Mouse (Mus musculus) ES-Bruce4 (cell line): Measurements from ENCODE around the gene Bet1. TPM values are rescaled to one million over a fixed set of nuclear protein-coding genes. Genes with fewer than 3 reads are reported as not detected.

ENCODE experiments used
- H3K27ac ChIP-seq: 2 replicates; pipeline ENCODE4 v1.5.1; 2012; ENCODE audit warnings: low read length, inconsistent platforms; ENCODE audit not compliant: insufficient read depth
- H3K27me3 ChIP-seq: 2 replicates; pipeline ENCODE4 v1.6.1; 2012; ENCODE audit warnings: mild to moderate bottlenecking, low read length, inconsistent platforms; ENCODE audit not compliant: control insufficient read depth, poor library complexity, insufficient read depth, severe bottlenecking
- H3K36me3 ChIP-seq: 2 replicates; pipeline ENCODE4 v1.6.1; 2012; ENCODE audit warnings: inconsistent platforms, mild to moderate bottlenecking, low read length, moderate library complexity; ENCODE audit not compliant: control insufficient read depth, poor library complexity, insufficient read depth, severe bottlenecking
- H3K4me1 ChIP-seq: one replicate; pipeline ENCODE4 v1.8.1; 2011; ENCODE audit warnings: low read length; ENCODE audit not compliant: control insufficient read depth, insufficient read depth
- H3K4me3 ChIP-seq: 2 replicates; pipeline ENCODE4 v1.5.1; 2011; ENCODE audit warnings: low read depth, mild to moderate bottlenecking, low read length
- H3K9ac ChIP-seq: 2 replicates; pipeline ENCODE4 v1.6.1; 2012; ENCODE audit warnings: low read depth, mild to moderate bottlenecking, inconsistent platforms; ENCODE audit not compliant: poor library complexity, severe bottlenecking
- H3K9me3 ChIP-seq: replicated peaks from 2 replicates; pipeline ENCODE4 v1.6.1; 2012; ENCODE audit warnings: mild to moderate bottlenecking, low read length, inconsistent platforms; ENCODE audit not compliant: control insufficient read depth, poor library complexity, insufficient read depth, severe bottlenecking
- CTCF ChIP-seq: IDR thresholded peaks from one replicate; pipeline ENCODE4 v1.8.1; 2011; ENCODE audit warnings: low read depth, low read length
- EP300 ChIP-seq: IDR thresholded peaks from 2 replicates; pipeline ENCODE4 v1.6.1; 2011; ENCODE audit warnings: low read depth, low read length; ENCODE audit not compliant: insufficient read depth
- POLR2A ChIP-seq: IDR thresholded peaks from one replicate; pipeline ENCODE4 v1.8.1; 2011; ENCODE audit warnings: low read length; ENCODE audit not compliant: insufficient read depth
- polyA plus RNA-seq: library from polyadenylated mRNA; stranded (reverse); fragments of >200 nt; gene quantifications from 2 replicates; pipeline ENCODE4 v1.2.4, GENCODE M21; 2011; ENCODE audit warnings: low read depth; ENCODE audit not compliant: missing spikeins, insufficient read depth, insufficient read length

The Bet1 gene
- polyA plus RNA-seq = 64.4 and 65.7 TPM in 2 replicates

- Histone ChIP-seq H3K4me1 (no peaks in the 10 kb centered on the region), H3K27ac (no peak within 1 kb of the TSS), H3K4me3 (peak within 1 kb of the TSS; percentile 99), H3K9me3 (peaks cover 7% of the 10 kb centered on the region; the same call in 1 of the 2 replicates), H3K27me3 (no peaks in the 10 kb centered on the region), H3K9ac (peak within 1 kb of the TSS; percentile 71), H3K36me3 (no peaks in the 10 kb centered on the region)
- TF ChIP-seq CTCF (no peak), EP300 (no peak), POLR2A (peak; percentile 29)
Observed at GRCm38 (mm10) chr6:4086663-4087454, at the start of gene Bet1. TSS of gene Bet1 (minus strand) at chr6:4086972.

GRCm38 (mm10) chr6:4132239-4132638, 45.5 kb upstream of the Bet1 start:
- Histone ChIP-seq H3K9me3 (no peaks in the 10 kb centered on the region), H3K27me3 (no peaks in the 10 kb centered on the region), H3K4me1 (no peaks in the 10 kb centered on the region), H3K4me3 (no peak overlapping the region), H3K9ac (no peak overlapping the region), H3K27ac (no peak overlapping the region), H3K36me3 (no peaks in the 10 kb centered on the region)
- TF ChIP-seq POLR2A (no peak), CTCF (no peak), EP300 (no peak)

GRCm38 (mm10) chr6:4131149-4131548, 44.4 kb upstream of the Bet1 start:
- H3K36me3 ChIP-seq = no peaks in the 10 kb centered on the region
- no peaks in the 10 kb centered on the region for H3K9me3 ChIP-seq
- TF ChIP-seq CTCF (no peak), EP300 (no peak), POLR2A (no peak)
- H3K4me3 ChIP-seq = no peak overlapping the region
- H3K27ac ChIP-seq = no peak overlapping the region
- no peaks in the 10 kb centered on the region for H3K4me1 ChIP-seq
- no peaks in the 10 kb centered on the region for H3K27me3 ChIP-seq
- H3K9ac ChIP-seq = no peak overlapping the region

- Histone ChIP-seq H3K27ac (no peak overlapping the region), H3K36me3 (no peaks in the 10 kb centered on the region), H3K27me3 (no peaks in the 10 kb centered on the region), H3K4me1 (no peaks in the 10 kb centered on the region), H3K9ac (no peak overlapping the region), H3K4me3 (no peak overlapping the region), H3K9me3 (peaks cover 2% of the 10 kb centered on the region; the same call in 1 of the 2 replicates)
- TF ChIP-seq EP300 (no peak), CTCF (no peak), POLR2A (no peak)
Observed at GRCm38 (mm10) chr6:4118611-4119010, 31.8 kb upstream of the Bet1 start.

DNA sequence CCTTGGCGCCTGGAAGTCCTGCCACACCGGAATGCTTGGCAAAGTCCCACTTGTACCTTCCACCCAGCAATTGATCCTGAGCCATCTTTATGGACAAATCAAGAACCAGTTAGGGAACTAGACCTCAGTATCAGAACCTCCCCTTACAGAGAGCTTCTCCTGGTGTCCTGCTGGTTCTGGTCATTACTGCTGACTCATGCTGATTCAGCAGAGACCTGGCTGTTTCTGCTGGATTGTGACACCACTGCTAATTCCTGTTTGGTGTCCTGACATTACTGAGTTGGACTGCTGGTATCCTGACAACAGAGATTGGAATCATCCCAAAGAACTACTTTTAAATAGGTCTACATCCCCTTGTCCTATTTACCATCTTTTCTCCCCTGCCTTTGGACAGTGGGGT, 3.7 kb upstream of the Bet1 start:
- Histone ChIP-seq H3K9me3 (peaks cover 7% of the 10 kb centered on the region; the same call in 1 of the 2 replicates), H3K27ac (0 out of 2 replicates have a peak overlapping the region, but pooled peaks have one; percentile 34), H3K9ac (no peak overlapping the region), H3K4me3 (no peak overlapping the region), H3K27me3 (no peaks in the 10 kb centered on the region), H3K36me3 (no peaks in the 10 kb centered on the region), H3K4me1 (no peaks in the 10 kb centered on the region)
- TF ChIP-seq CTCF = no peak

- H3K9me3 ChIP-seq = no peaks in the 10 kb centered on the region
- H3K4me3 ChIP-seq = no peak overlapping the region
- H3K4me1 ChIP-seq = no peaks in the 10 kb centered on the region
- H3K27me3 ChIP-seq = no peaks in the 10 kb centered on the region
- no peak overlapping the region for H3K9ac ChIP-seq
- TF ChIP-seq CTCF = no peak
- no peak for TF ChIP-seq EP300
- TF ChIP-seq POLR2A = no peak
- H3K27ac ChIP-seq = no peak overlapping the region
- no peaks in the 10 kb centered on the region for H3K36me3 ChIP-seq
Observed at GRCm38 (mm10) chr6:4072281-4072680, 14.5 kb downstream of the Bet1 start.
